Mouse (Mus musculus) mammary gland, adult 2 months (tissue): ENCODE data around the gene Sp4. TPM values are rescaled to one million over a fixed set of nuclear protein-coding genes. Genes with fewer than 3 reads are reported as not detected.

Source experiments
- polyA plus RNA-seq: library from polyadenylated mRNA; depleted of rRNA; stranded (reverse); fragments of >200 nt; gene quantifications from 2 replicates; pipeline ENCODE4 v1.2.3, GENCODE M21; 2012; ENCODE audit warnings: low replicate concordance; rRNA removed

Gene Sp4
- 5.6 and 9.3 TPM in 2 replicates for polyA plus RNA-seq

GRCm38 (mm10) chr12:118301072-118301865, at the start of gene Sp4:
Gene Sp4 (minus strand): TSS chr12:118301440.

GRCm38 (mm10) chr12:118198386-118199093, 102.7 kb downstream of the Sp4 start, which contains the start of gene Dnah11:
Gene Dnah11 (minus strand): TSS chr12:118199043.

Other genes with a start within 250 kb of the Sp4 start
- gene Dnah11, start 102.4 kb downstream of the Sp4 start, polyA plus RNA-seq, result 0.07 and 0.17 TPM in 2 replicates